13 mouse cellular contexts compared by ENCODE assay signal in the genomic region with DNA sequence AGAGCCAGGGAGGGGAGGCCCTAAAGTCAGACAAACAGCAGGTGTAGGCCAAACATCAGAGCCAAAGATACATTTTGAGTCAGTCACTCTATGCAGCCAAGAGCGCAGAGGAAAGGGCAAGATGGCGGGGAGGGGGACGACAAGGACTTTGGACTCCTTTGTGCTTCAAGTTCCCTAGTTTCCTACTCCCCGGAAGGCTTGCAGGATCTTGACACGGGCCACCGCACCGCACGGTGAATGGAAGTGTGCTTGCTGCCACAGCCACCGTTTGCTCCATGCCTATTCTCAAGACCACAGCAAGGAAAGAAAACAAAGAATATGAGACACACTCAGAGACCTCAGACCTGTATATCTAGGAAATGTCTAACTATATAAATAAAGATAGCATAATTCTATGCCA.
"Had no signal": no experiment of that assay in that cellular context is flagged by ENCODE, and none has a peak within 500 bp of the region (broad histone marks: within the 10 kb centered on the region; RNA-seq: fewer than 3 reads in every experiment).

No protein-coding gene starts in this region.

- H3K4me3 ChIP-seq: left cerebral cortex, adult 2 months; liver, embryonic 13.5 days had no signal

- DNase-seq: layer of hippocampus, adult 9-11 months; liver, embryonic 13.5 days; lung, adult 2 months; lung, postnatal 14 days; lung, postnatal 4 days; midbrain, embryonic 14.5 days; thymus, adult 2 months; thymus, postnatal 14 days; thymus, postnatal 4 days had no signal

- H3K36me3 ChIP-seq: liver, embryonic 13.5 days had no signal

- H3K9me3 ChIP-seq: liver, embryonic 13.5 days had no signal

- H3K27ac ChIP-seq: left cerebral cortex, adult 2 months; liver, embryonic 13.5 days; stomach, postnatal 0 days had no signal

- H3K9ac ChIP-seq: liver, embryonic 13.5 days had no signal

- ATAC-seq: intestine, postnatal 0 days had no signal

- H3K4me2 ChIP-seq: liver, embryonic 13.5 days; midbrain, embryonic 11.5 days had no signal

- H3K27me3 ChIP-seq: liver, embryonic 13.5 days had no signal
